Mouse (Mus musculus) limb, embryonic 15.5 days (tissue): ENCODE measurements around the gene Olfr239. TPM values are rescaled to one million over a fixed set of nuclear protein-coding genes. Genes with fewer than 3 reads are reported as not detected.
"Not testable (repeated sequence)": the region's sequence is repeated elsewhere in the genome, so short reads cannot be mapped to it uniquely, and the experiment has no call there.

Experiments used
- ATAC-seq: fragments of 200-750 bp; cut with Nextera tagmentation; 2 replicates; pipeline ENCODE4 v1.8.0; 2017; ENCODE audit warnings: low read depth, moderate TSS enrichment; ENCODE audit not compliant: insufficient number of reproducible peaks, low FRiP score, low TSS enrichment
- H3K27ac ChIP-seq: fragments of 300-500 bp; sonication (generic); 2 replicates; pipeline ENCODE4 v1.5.1; 2015; ENCODE audit warnings: moderate library complexity, mild to moderate bottlenecking, inconsistent platforms
- H3K27me3 ChIP-seq: fragments of 300-500 bp; sonication (generic); 2 replicates; pipeline ENCODE4 v1.6.1; 2015; ENCODE audit warnings: inconsistent platforms
- H3K36me3 ChIP-seq: fragments of 300-500 bp; sonication (generic); 2 replicates; pipeline ENCODE4 v1.6.1; 2015; ENCODE audit warnings: inconsistent platforms
- H3K4me1 ChIP-seq: fragments of 300-500 bp; sonication (generic); 2 replicates; pipeline ENCODE4 v1.6.1; 2015; ENCODE audit warnings: inconsistent platforms
- H3K4me2 ChIP-seq: fragments of 300-500 bp; sonication (generic); 2 replicates; pipeline ENCODE4 v1.6.1; 2015; ENCODE audit warnings: mild to moderate bottlenecking, inconsistent platforms
- H3K4me3 ChIP-seq: fragments of 300-500 bp; sonication (generic); 2 replicates; pipeline ENCODE4 v1.5.1; 2015; ENCODE audit warnings: mild to moderate bottlenecking, inconsistent platforms
- H3K9ac ChIP-seq: fragments of 300-500 bp; sonication (generic); 2 replicates; pipeline ENCODE4 v1.6.1; 2015; ENCODE audit warnings: inconsistent platforms
- H3K9me3 ChIP-seq: fragments of 300-500 bp; sonication (generic); 2 replicates; pipeline ENCODE4 v1.6.1; 2016; ENCODE audit warnings: inconsistent platforms
- WGBS: fragments of 180-500 bp; shearing (Covaris S2); methylation state at CpG from one replicate; pipeline ENCODE4 v1.1.7; 2015; 5-methylcytosine and 5-hydroxymethylcytosine counted together
- polyA plus RNA-seq: library from polyadenylated mRNA; unstranded; fragments of >200 nt; fragmentation: Nextera tagmentation; extraction: Ambion mirVana; gene quantifications from 2 replicates; pipeline ENCODE4 v1.2.1, GENCODE M21; 2015

The Olfr239 gene
- not detected in 2 replicates for polyA plus RNA-seq

DNA sequence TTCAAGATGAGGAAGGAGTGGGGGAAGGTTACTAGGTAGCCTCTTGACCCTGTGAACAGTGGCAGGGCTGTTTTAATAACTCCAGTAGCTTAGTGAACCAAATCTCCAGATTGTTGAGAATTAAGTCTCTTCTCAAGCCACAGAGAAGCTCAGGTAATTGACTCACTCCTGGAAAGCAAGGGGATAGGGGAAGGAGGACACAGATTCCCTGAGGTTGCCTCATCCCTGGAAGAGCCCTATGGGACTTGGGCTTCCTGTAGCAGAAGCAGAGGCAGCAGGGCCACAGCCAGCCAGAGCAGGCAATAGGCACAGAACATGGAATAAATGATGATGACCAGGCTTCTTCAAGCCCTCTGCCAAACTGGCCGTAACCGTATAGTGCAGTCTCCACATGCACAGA, at the start of gene Olfr239:
Olfr239 (plus strand) TSS at position 301 of the 400 bp plus-strand sequence.
- H3K4me1 ChIP-seq, ATAC-seq, H3K9me3 ChIP-seq, H3K9ac ChIP-seq, H3K4me3 ChIP-seq, H3K36me3 ChIP-seq, H3K27ac ChIP-seq, H3K27me3 ChIP-seq, H3K4me2 ChIP-seq: not testable (repeated sequence)
- no CpG with 5 or more reads among the region's 2 CpGs for WGBS

- not testable (repeated sequence) for H3K4me1 ChIP-seq, H3K4me3 ChIP-seq, H3K36me3 ChIP-seq, H3K4me2 ChIP-seq, ATAC-seq, H3K27ac ChIP-seq, H3K27me3 ChIP-seq, H3K9ac ChIP-seq, H3K9me3 ChIP-seq
- WGBS: 65% methylated on average over 1 of the region's 1 CpGs
Observed at GRCm38 (mm10) chr17:33168147-33168546, 23.0 kb upstream of the Olfr239 start, which contains the start of gene Olfr55. Gene Olfr55, plus strand, starts transcription at chr17:33168447.

GRCm38 (mm10) chr17:33221590-33221989, 30.5 kb downstream of the Olfr239 start, which contains the start of gene Olfr1564:
Gene Olfr1564, minus strand, starts transcription at chr17:33221690.
- H3K4me3 ChIP-seq: no peak within 1 kb of the TSS
- H3K9ac ChIP-seq: no peak within 1 kb of the TSS
- H3K4me1 ChIP-seq: no peaks in the 10 kb centered on the region
- WGBS: 81% methylated on average over 2 of the region's 2 CpGs
- no peaks in the 10 kb centered on the region for H3K9me3 ChIP-seq
- no peak within 1 kb of the TSS for H3K27ac ChIP-seq
- no peaks in the 10 kb centered on the region for H3K27me3 ChIP-seq
- H3K4me2 ChIP-seq: no peak within 1 kb of the TSS
- ATAC-seq: no peak
- H3K36me3 ChIP-seq: no peaks in the 10 kb centered on the region

- not testable (repeated sequence) for H3K9ac ChIP-seq, H3K4me3 ChIP-seq, H3K4me2 ChIP-seq, H3K4me1 ChIP-seq, H3K9me3 ChIP-seq, H3K27ac ChIP-seq, ATAC-seq, H3K27me3 ChIP-seq
- peaks cover 17% of the 10 kb centered on the region for H3K36me3 ChIP-seq
- WGBS: 95% methylated on average over 1 of the region's 1 CpGs
Observed at GRCm38 (mm10) chr17:33236646-33237045, 45.5 kb downstream of the Olfr239 start.

Other genes starting within 250 kb of the Olfr239 start
- 14.2 and 14.8 TPM in 2 replicates for gene Cyp4f13, start 243.9 kb upstream of the Olfr239 start, polyA plus RNA-seq
- 10.5 and 11.6 TPM in 2 replicates for gene Zfp472, start 225.5 kb upstream of the Olfr239 start, polyA plus RNA-seq
- gene Zfp952, start 198.2 kb upstream of the Olfr239 start, polyA plus RNA-seq: 12.2 and 12.4 TPM in 2 replicates
- 13.1 and 13.8 TPM in 2 replicates for gene Zfp763, start 157.9 kb upstream of the Olfr239 start, polyA plus RNA-seq
- not detected in 2 replicates for gene 4921501E09Rik, start 123.2 kb upstream of the Olfr239 start, polyA plus RNA-seq
- 9.8 and 10.0 TPM in 2 replicates for gene Zfp563, start 102.0 kb upstream of the Olfr239 start, polyA plus RNA-seq
- 0.14 and 0.16 TPM in 2 replicates for gene Morc2b, start 51.6 kb upstream of the Olfr239 start, polyA plus RNA-seq
- not detected in 2 replicates for gene Olfr55, start 22.9 kb upstream of the Olfr239 start, polyA plus RNA-seq
- gene Olfr1564, start 30.4 kb downstream of the Olfr239 start, polyA plus RNA-seq: not detected in 2 replicates
- 16.9 and 18.4 TPM in 2 replicates for gene Zfp955a, start 63.8 kb downstream of the Olfr239 start, polyA plus RNA-seq
- gene Olfr63, start 73.4 kb downstream of the Olfr239 start, polyA plus RNA-seq: 0.03 TPM in 1 of 2 replicates, not detected in the other
- gene Zfp955b, start 98.2 kb downstream of the Olfr239 start, polyA plus RNA-seq: 13.2 and 15.3 TPM in 2 replicates
- gene Zfp81, start 167.6 kb downstream of the Olfr239 start, polyA plus RNA-seq: 8.4 and 9.0 TPM in 2 replicates
- 17.2 and 17.6 TPM in 2 replicates for gene Zfp101, start 203.3 kb downstream of the Olfr239 start, polyA plus RNA-seq
- 0.18 TPM in 1 of 2 replicates, not detected in the other for gene Actl9, start 241.6 kb downstream of the Olfr239 start, polyA plus RNA-seq